Mouse (Mus musculus): ENCODE measurements at regions not wholly inside any gene's neighbourhood (a gene's known extent, or its start where the extent isn't known, plus 50 kb on each side); places are given as distances from the start of the nearest gene placed in this dataset.

GRCm38 (mm10) chr5:24237201-24237600, 72.4 kb downstream of the Nupl2 start:
- no peak for DNase-seq

GRCm38 (mm10) chr5:24239006-24239405, 74.2 kb downstream of the Nupl2 start:
- no peak for DNase-seq

- DNase-seq = no peak
These were observed 79.4 kb downstream of the Nupl2 start for GRCm38 (mm10) chr5:24244211-24244610.

- no peak for DNase-seq
These were observed 90.7 kb downstream of the Nupl2 start for GRCm38 (mm10) chr5:24255421-24255820.

GRCm38 (mm10) chr5:24261098-24261497, 90.3 kb downstream of the Kcnh2 start:
- peak; percentile 81 for DNase-seq

GRCm38 (mm10) chr5:24262146-24262545, 89.3 kb downstream of the Kcnh2 start:
- DNase-seq = peak; percentile 30

- peak; percentile 24 for DNase-seq
These were observed 87.3 kb downstream of the Kcnh2 start for GRCm38 (mm10) chr5:24264151-24264550.

- no peak for DNase-seq
These were observed 86.0 kb downstream of the Kcnh2 start for GRCm38 (mm10) chr5:24265431-24265830.

- peak; percentile 86 for DNase-seq
These were observed 84.8 kb downstream of the Kcnh2 start for GRCm38 (mm10) chr5:24266344-24267295.

Measured in adrenal gland, postnatal 14 days (tissue).